Mouse (Mus musculus): Measurements from ENCODE around the gene AI593442.

GRCm38 (mm10) chr9:52644626-52645025 lies 35.0 kb downstream of the AI593442 start:
- TF ChIP-seq MAFK (IDR thresholded peaks at IDR 0.05; ENCODE audit: insufficient read depth, low read depth, low read length) = no peak
- no peak for TF ChIP-seq ZNF384 (IDR thresholded peaks at IDR 0.05; ENCODE audit: low read depth, low read length)
- no peak for TF ChIP-seq ZC3H11A (IDR thresholded peaks at IDR 0.05; ENCODE audit: borderline replicate concordance, low read depth, low read length)
- no peak for TF ChIP-seq CHD2 (IDR thresholded peaks at IDR 0.05; ENCODE audit: low read depth, low read length)
- TF ChIP-seq HCFC1 (IDR thresholded peaks at IDR 0.05; ENCODE audit: borderline replicate concordance, insufficient read depth, low read length) = no peak

All from ES-E14 (cell line).